Mouse (Mus musculus) heart, embryonic 12.5 days (tissue): Measurements from ENCODE around the gene Diras1. TPM values are rescaled to one million over a fixed set of nuclear protein-coding genes. Genes with fewer than 3 reads are reported as not detected.

Experiments used
- ATAC-seq: fragments of 200-750 bp; cut with Nextera tagmentation; 2 replicates; pipeline ENCODE4 v1.8.0; 2017; ENCODE audit warnings: moderate TSS enrichment, moderate library complexity; ENCODE audit not compliant: insufficient number of reproducible peaks, low FRiP score
- H3K27ac ChIP-seq: fragments of 300-500 bp; sonication (generic); 2 replicates; pipeline ENCODE4 v1.5.1; 2016; ENCODE audit warnings: mild to moderate bottlenecking, moderate library complexity; ENCODE audit not compliant: poor library complexity, severe bottlenecking
- H3K27me3 ChIP-seq: fragments of 300-500 bp; sonication (generic); replicated peaks from 2 replicates; pipeline ENCODE4 v1.6.1; 2016; ENCODE audit warnings: mild to moderate bottlenecking, moderate library complexity
- H3K36me3 ChIP-seq: fragments of 300-500 bp; sonication (generic); 2 replicates; pipeline ENCODE4 v1.6.1; 2016; ENCODE audit warnings: mild to moderate bottlenecking, moderate library complexity
- H3K4me1 ChIP-seq: fragments of 300-500 bp; sonication (generic); replicated peaks from 2 replicates; pipeline ENCODE4 v1.6.1; 2016; ENCODE audit warnings: mild to moderate bottlenecking
- H3K4me2 ChIP-seq: fragments of 300-500 bp; sonication (generic); 2 replicates; pipeline ENCODE4 v1.6.1; 2016; ENCODE audit warnings: mild to moderate bottlenecking, moderate library complexity
- H3K4me3 ChIP-seq: fragments of 300-500 bp; sonication (generic); 2 replicates; pipeline ENCODE4 v1.5.1; 2016; ENCODE audit warnings: mild to moderate bottlenecking
- H3K9ac ChIP-seq: fragments of 300-500 bp; sonication (generic); 2 replicates; pipeline ENCODE4 v1.6.1; 2016; ENCODE audit warnings: mild to moderate bottlenecking, moderate library complexity
- H3K9me3 ChIP-seq: fragments of 300-500 bp; sonication (generic); replicated peaks from 2 replicates; pipeline ENCODE4 v1.6.1; 2016; ENCODE audit warnings: mild to moderate bottlenecking, moderate library complexity
- WGBS: fragments of 180-500 bp; shearing (Covaris S2); methylation state at CpG from one replicate; pipeline ENCODE4 v1.1.7; 2016; 5-methylcytosine and 5-hydroxymethylcytosine counted together
- polyA plus RNA-seq: library from polyadenylated mRNA; unstranded; fragments of >200 nt; fragmentation: Nextera tagmentation; extraction: Ambion mirVana; gene quantifications from 2 replicates; pipeline ENCODE4 v1.2.1, GENCODE M21; 2016

Diras1 gene
- polyA plus RNA-seq, 1 experiment from 2014 or later = not detected

GRCm38 (mm10) chr10:81028219-81028618, 2.8 kb upstream of the Diras1 start:
- H3K4me3 ChIP-seq = no peak overlapping the region
- H3K27ac ChIP-seq = no peak overlapping the region
- H3K27me3 ChIP-seq = peaks cover 32% of the 10 kb centered on the region
- H3K4me2 ChIP-seq = no peak overlapping the region
- no peaks in the 10 kb centered on the region for H3K9me3 ChIP-seq
- no peak overlapping the region for H3K9ac ChIP-seq
- ATAC-seq = no peak
- peaks cover 32% of the 10 kb centered on the region for H3K36me3 ChIP-seq
- H3K4me1 ChIP-seq = peaks cover 14% of the 10 kb centered on the region

GRCm38 (mm10) chr10:81027331-81027730, 1.9 kb upstream of the Diras1 start:
- Histone ChIP-seq H3K4me2 (no peak overlapping the region), H3K4me3 (no peak overlapping the region), H3K9me3 (peaks cover 3% of the 10 kb centered on the region; the same call in 1 of the 2 replicates), H3K9ac (no peak overlapping the region), H3K36me3 (peaks cover 24% of the 10 kb centered on the region), H3K27ac (no peak overlapping the region; the same call in 1 of the 2 replicates), H3K4me1 (peaks cover 14% of the 10 kb centered on the region), H3K27me3 (peaks cover 41% of the 10 kb centered on the region)
- WGBS = 44% methylated on average over 4 of the region's 4 CpGs
- no peak for ATAC-seq

GRCm38 (mm10) chr10:81026857-81027256, 1.4 kb upstream of the Diras1 start:
- Histone ChIP-seq H3K27me3 (peaks cover 45% of the 10 kb centered on the region), H3K4me1 (peaks cover 17% of the 10 kb centered on the region), H3K36me3 (peaks cover 20% of the 10 kb centered on the region), H3K9ac (no peak overlapping the region), H3K27ac (no peak overlapping the region), H3K4me2 (no peak overlapping the region), H3K4me3 (no peak overlapping the region), H3K9me3 (peaks cover 3% of the 10 kb centered on the region; the same call in 1 of the 2 replicates)
- no peak for ATAC-seq
- 78% methylated on average over 5 of the region's 5 CpGs for WGBS

DNA sequence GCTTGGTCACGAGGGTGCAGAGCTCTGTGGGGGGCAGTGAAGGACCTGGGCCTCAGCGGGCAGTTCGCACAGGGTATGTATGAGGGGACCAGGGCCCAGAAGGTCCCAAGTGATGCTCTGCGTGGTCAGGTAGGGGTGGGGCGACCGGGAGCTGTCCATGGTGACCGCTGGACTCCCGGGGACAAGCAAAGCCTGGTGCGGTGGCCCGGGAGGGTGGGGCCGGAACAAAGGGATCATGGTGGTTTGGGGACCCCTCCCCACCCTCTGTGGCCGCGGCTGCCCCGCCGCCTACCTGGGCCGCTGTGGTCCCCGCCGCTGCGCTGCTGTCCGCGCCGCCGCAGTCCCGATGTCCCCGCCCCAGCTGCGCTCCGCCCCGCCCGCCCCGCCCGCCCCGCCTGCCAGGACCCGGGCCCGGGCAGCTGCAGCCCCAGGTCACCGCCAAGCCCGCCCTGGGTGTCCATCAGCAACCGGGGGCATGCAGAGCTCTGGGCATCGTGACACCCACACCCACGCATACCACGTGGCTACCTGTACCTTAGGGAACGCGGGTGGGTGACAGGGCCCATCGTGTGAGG, 328 bp downstream of the Diras1 start:
- H3K4me3 ChIP-seq = peak overlapping the region; percentile 29
- peaks cover 3% of the 10 kb centered on the region; the same call in 1 of the 2 replicates for H3K36me3 ChIP-seq
- 2% methylated on average over 26 of the region's 43 CpGs for WGBS
- no peak for ATAC-seq
- peaks cover 18% of the 10 kb centered on the region for H3K4me1 ChIP-seq
- H3K9me3 ChIP-seq = peaks cover 3% of the 10 kb centered on the region; the same call in 1 of the 2 replicates
- 0 out of 2 replicates have a peak overlapping the region, but pooled peaks have one; percentile 27 for H3K9ac ChIP-seq
- peaks cover 59% of the 10 kb centered on the region for H3K27me3 ChIP-seq
- H3K27ac ChIP-seq = no peak overlapping the region
- H3K4me2 ChIP-seq = peak overlapping the region; percentile 59

- H3K27ac ChIP-seq = no peak overlapping the region
- no peaks in the 10 kb centered on the region for H3K36me3 ChIP-seq
- no peak overlapping the region for H3K4me3 ChIP-seq
- no peak overlapping the region for H3K4me2 ChIP-seq
- no peak for ATAC-seq
- 61% methylated on average over 5 of the region's 5 CpGs for WGBS
- peaks cover 18% of the 10 kb centered on the region for H3K4me1 ChIP-seq
- peaks cover 57% of the 10 kb centered on the region for H3K27me3 ChIP-seq
- H3K9ac ChIP-seq = no peak overlapping the region
- H3K9me3 ChIP-seq = peaks cover 3% of the 10 kb centered on the region; the same call in 1 of the 2 replicates
Observed at GRCm38 (mm10) chr10:81024346-81024937, 1.0 kb downstream of the Diras1 start.

- Histone ChIP-seq H3K36me3 (no peaks in the 10 kb centered on the region), H3K4me1 (peaks cover 18% of the 10 kb centered on the region), H3K27me3 (peaks cover 57% of the 10 kb centered on the region), H3K9me3 (peaks cover 3% of the 10 kb centered on the region; the same call in 1 of the 2 replicates), H3K4me2 (no peak overlapping the region), H3K4me3 (no peak overlapping the region), H3K27ac (no peak overlapping the region), H3K9ac (no peak overlapping the region)
- ATAC-seq = no peak
- WGBS = 53% methylated on average over 8 of the region's 8 CpGs
Observed at GRCm38 (mm10) chr10:81022744-81023143, 2.7 kb downstream of the Diras1 start.

DNA sequence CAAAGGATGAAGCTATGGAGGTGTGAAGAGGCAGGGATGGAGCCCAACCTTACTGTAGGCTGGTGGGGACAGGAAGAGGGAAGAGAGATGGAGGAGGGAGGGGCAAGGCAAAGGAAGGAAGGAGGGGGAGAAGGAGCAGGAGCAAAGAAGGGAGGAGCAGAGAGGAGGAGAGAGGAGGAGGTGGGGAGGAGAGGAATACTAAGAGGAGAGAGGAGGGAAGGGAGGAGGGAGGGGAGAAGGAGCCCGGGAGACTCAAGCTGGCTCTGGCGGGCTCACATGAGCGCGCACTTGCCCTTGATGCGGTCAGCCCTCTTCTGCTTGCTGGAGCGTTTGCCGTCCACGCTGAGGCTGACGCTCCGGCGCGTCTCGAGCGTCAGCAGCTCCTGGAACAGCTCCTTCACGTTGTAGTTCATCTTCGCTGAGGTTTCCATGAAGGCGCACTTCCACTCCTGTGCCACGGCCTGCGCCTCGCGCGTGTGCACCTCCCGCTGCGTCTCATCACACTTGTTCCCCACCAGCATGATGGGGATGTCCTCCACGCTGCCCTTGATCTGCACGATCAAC, 3.8 kb downstream of the Diras1 start:
- 8% methylated on average over 26 of the region's 26 CpGs for WGBS
- H3K27ac ChIP-seq = no peak overlapping the region
- peaks cover 57% of the 10 kb centered on the region for H3K27me3 ChIP-seq
- peaks cover 10% of the 10 kb centered on the region for H3K4me1 ChIP-seq
- H3K36me3 ChIP-seq = no peaks in the 10 kb centered on the region
- peaks cover 3% of the 10 kb centered on the region; the same call in 1 of the 2 replicates for H3K9me3 ChIP-seq
- H3K4me2 ChIP-seq = peak overlapping the region; percentile 30
- no peak for ATAC-seq
- H3K9ac ChIP-seq = no peak overlapping the region
- H3K4me3 ChIP-seq = no peak overlapping the region

GRCm38 (mm10) chr10:81020207-81020606, 5.3 kb downstream of the Diras1 start:
- Histone ChIP-seq H3K27me3 (peaks cover 51% of the 10 kb centered on the region), H3K36me3 (no peaks in the 10 kb centered on the region), H3K4me1 (peaks cover 7% of the 10 kb centered on the region), H3K9me3 (peaks cover 3% of the 10 kb centered on the region; the same call in 1 of the 2 replicates), H3K9ac (no peak overlapping the region), H3K27ac (no peak overlapping the region), H3K4me2 (no peak overlapping the region), H3K4me3 (no peak overlapping the region)
- WGBS = 38% methylated on average over 2 of the region's 2 CpGs
- no peak for ATAC-seq

GRCm38 (mm10) chr10:81019687-81020086, 5.8 kb downstream of the Diras1 start:
- no peak for ATAC-seq
- Histone ChIP-seq H3K9ac (no peak overlapping the region), H3K9me3 (peaks cover 3% of the 10 kb centered on the region; the same call in 1 of the 2 replicates), H3K27me3 (peaks cover 46% of the 10 kb centered on the region), H3K36me3 (no peaks in the 10 kb centered on the region), H3K27ac (no peak overlapping the region), H3K4me2 (no peak overlapping the region), H3K4me1 (peaks cover 8% of the 10 kb centered on the region; the same call in 1 of the 2 replicates), H3K4me3 (no peak overlapping the region)
- 64% methylated on average over 6 of the region's 6 CpGs for WGBS

DNA sequence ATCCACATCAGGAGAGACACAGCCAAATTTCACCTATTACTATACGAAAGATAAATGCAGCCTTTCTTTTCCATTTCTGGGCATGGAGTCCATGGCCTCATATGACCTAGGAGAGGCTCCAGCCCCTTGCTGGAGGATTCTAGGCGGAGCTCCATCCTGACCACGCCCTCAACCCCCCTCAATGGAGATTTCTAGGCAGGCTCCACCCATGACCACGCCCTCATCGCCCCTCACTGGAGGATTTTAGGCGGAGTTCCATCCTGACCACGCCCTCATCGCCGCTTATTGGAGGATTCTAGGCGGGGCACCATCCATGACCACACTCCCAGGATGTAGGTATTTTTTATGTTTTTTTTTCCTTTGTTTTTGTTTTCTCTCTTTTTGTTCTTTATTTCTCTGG, 7.1 kb downstream of the Diras1 start:
- Histone ChIP-seq H3K9ac (no peak overlapping the region), H3K9me3 (peaks cover 3% of the 10 kb centered on the region; the same call in 1 of the 2 replicates), H3K27me3 (peaks cover 35% of the 10 kb centered on the region), H3K4me3 (no peak overlapping the region), H3K36me3 (no peaks in the 10 kb centered on the region), H3K27ac (no peak overlapping the region), H3K4me1 (peaks cover 10% of the 10 kb centered on the region; the same call in 1 of the 2 replicates), H3K4me2 (no peak overlapping the region)
- WGBS = 35% methylated on average over 10 of the region's 10 CpGs
- no peak for ATAC-seq

DNA sequence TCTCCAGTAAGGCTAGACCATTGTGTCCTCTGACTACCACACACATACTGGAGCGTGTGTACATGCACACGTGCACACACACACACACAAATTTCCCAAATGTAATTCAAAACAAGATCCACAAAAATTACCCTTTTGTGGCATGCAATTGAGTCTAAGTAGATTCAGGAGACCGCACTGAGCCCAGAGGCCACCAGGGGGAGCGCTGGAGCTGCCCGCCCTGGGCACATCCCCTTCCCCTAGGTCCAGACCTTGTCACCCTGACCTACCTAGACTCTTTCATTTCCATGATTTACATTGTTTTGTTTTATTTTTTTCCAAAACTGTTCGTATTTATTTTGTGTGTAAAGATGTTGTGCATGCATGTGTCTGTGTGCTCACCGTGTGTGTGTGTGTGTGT, 8.8 kb downstream of the Diras1 start:
- H3K4me1 ChIP-seq = peaks cover 5% of the 10 kb centered on the region; the same call in 1 of the 2 replicates
- no peak overlapping the region for H3K9ac ChIP-seq
- no peaks in the 10 kb centered on the region for H3K36me3 ChIP-seq
- no peak overlapping the region for H3K27ac ChIP-seq
- no peak overlapping the region for H3K4me2 ChIP-seq
- ATAC-seq = no peak
- H3K4me3 ChIP-seq = no peak overlapping the region
- WGBS = 6% methylated on average over 7 of the region's 7 CpGs
- no peaks in the 10 kb centered on the region for H3K9me3 ChIP-seq
- peaks cover 29% of the 10 kb centered on the region for H3K27me3 ChIP-seq
